Mouse (Mus musculus) CD4-positive helper T cell, adult 2 months (primary cell): ENCODE measurements around the gene Rhcg.

Source experiments
- DNase-seq: peaks from one replicate; pipeline ENCODE4 v3.0.0-alpha.2; 2012; ENCODE audit warnings: low read depth, missing footprints, low spot score

Gene Rhcg

GRCm38 (mm10) chr7:79617418-79617817 lies at the start of gene Rhcg:
Gene Rhcg (minus strand): TSS chr7:79617657.
- DNase-seq = no peak

- DNase-seq = no peak
Measured at GRCm38 (mm10) chr7:79666690-79667089, 49.2 kb upstream of the Rhcg start.

GRCm38 (mm10) chr7:79661253-79661890 lies 43.9 kb upstream of the Rhcg start:
- DNase-seq = peak; percentile 30

GRCm38 (mm10) chr7:79660291-79661150 lies 43.1 kb upstream of the Rhcg start:
- DNase-seq = peak; percentile 22

- DNase-seq = peak; percentile 99
Measured at GRCm38 (mm10) chr7:79659578-79660290, 42.3 kb upstream of the Rhcg start, which contains the start of gene Ticrr. Gene Ticrr (plus strand): TSS chr7:79660196.

- no peak for DNase-seq
Measured at GRCm38 (mm10) chr7:79654586-79654985, 37.1 kb upstream of the Rhcg start.

GRCm38 (mm10) chr7:79654185-79654584 lies 36.7 kb upstream of the Rhcg start:
- no peak for DNase-seq

- DNase-seq = peak; percentile 22
Measured at GRCm38 (mm10) chr7:79649005-79649404, 31.5 kb upstream of the Rhcg start.

- DNase-seq = no peak
Measured at GRCm38 (mm10) chr7:79647233-79647632, 29.8 kb upstream of the Rhcg start.

- DNase-seq = no peak
Measured at GRCm38 (mm10) chr7:79631773-79632348, 14.4 kb upstream of the Rhcg start.

- DNase-seq = no peak
Measured at GRCm38 (mm10) chr7:79628271-79628913, 10.9 kb upstream of the Rhcg start.

GRCm38 (mm10) chr7:79626170-79626569 lies 8.7 kb upstream of the Rhcg start:
- DNase-seq = no peak

GRCm38 (mm10) chr7:79623086-79623485 lies 5.6 kb upstream of the Rhcg start:
- DNase-seq = no peak

- DNase-seq = no peak
Measured at GRCm38 (mm10) chr7:79619493-79619892, 2.0 kb upstream of the Rhcg start.

GRCm38 (mm10) chr7:79615941-79616340 lies 1.5 kb downstream of the Rhcg start:
- no peak for DNase-seq

GRCm38 (mm10) chr7:79615008-79615407 lies 2.4 kb downstream of the Rhcg start:
- DNase-seq = no peak

GRCm38 (mm10) chr7:79613314-79613713 lies 4.1 kb downstream of the Rhcg start:
- no peak for DNase-seq

GRCm38 (mm10) chr7:79612783-79613182 lies 4.7 kb downstream of the Rhcg start:
- peak; percentile 34 for DNase-seq

GRCm38 (mm10) chr7:79611901-79612300 lies 5.6 kb downstream of the Rhcg start:
- DNase-seq = no peak

GRCm38 (mm10) chr7:79607263-79607921 lies 10.1 kb downstream of the Rhcg start:
- DNase-seq = peak; percentile 14

GRCm38 (mm10) chr7:79606766-79607165 lies 10.7 kb downstream of the Rhcg start:
- no peak for DNase-seq
